Mouse (Mus musculus): ENCODE data around the gene Pate2.

The Pate2 gene

GRCm38 (mm10) chr9:35569571-35570534 is at the start of gene Pate2, which contains the start of gene Hyls1:
Pate2 (plus strand) TSS chr9:35570284.
Hyls1 (minus strand) TSS chr9:35570398.
- peak; percentile 96 for DNase-seq

- DNase-seq, result no peak
These were observed 49.3 kb upstream of the Pate2 start for GRCm38 (mm10) chr9:35520631-35521348.

- no peak for DNase-seq
These were observed 47.8 kb upstream of the Pate2 start for GRCm38 (mm10) chr9:35522241-35522640.

- no peak for DNase-seq
These were observed 47.1 kb upstream of the Pate2 start for GRCm38 (mm10) chr9:35522821-35523515.

GRCm38 (mm10) chr9:35523541-35523940 is 46.5 kb upstream of the Pate2 start:
- DNase-seq, result no peak

- DNase-seq, result peak; percentile 74
These were observed 46.1 kb upstream of the Pate2 start for GRCm38 (mm10) chr9:35523941-35524411.

GRCm38 (mm10) chr9:35529141-35529540 is 40.9 kb upstream of the Pate2 start:
- no peak for DNase-seq

- no peak for DNase-seq
These were observed 40.3 kb upstream of the Pate2 start for GRCm38 (mm10) chr9:35529796-35530195.

GRCm38 (mm10) chr9:35533266-35533665 is 36.8 kb upstream of the Pate2 start:
- DNase-seq, result peak; percentile 11

- peak; percentile 51 for DNase-seq
These were observed 35.0 kb upstream of the Pate2 start for GRCm38 (mm10) chr9:35535110-35535509.

- no peak for DNase-seq
These were observed 34.2 kb upstream of the Pate2 start for GRCm38 (mm10) chr9:35535876-35536275.

GRCm38 (mm10) chr9:35539001-35539750 is 30.9 kb upstream of the Pate2 start:
- DNase-seq, result no peak

- no peak for DNase-seq
These were observed 29.1 kb upstream of the Pate2 start for GRCm38 (mm10) chr9:35541024-35541423.

GRCm38 (mm10) chr9:35541488-35541887 is 28.6 kb upstream of the Pate2 start:
- DNase-seq, result peak; percentile 76

GRCm38 (mm10) chr9:35541941-35542340 is 28.1 kb upstream of the Pate2 start:
- no peak for DNase-seq

GRCm38 (mm10) chr9:35543099-35543860 is 26.8 kb upstream of the Pate2 start:
- DNase-seq, result no peak

- no peak for DNase-seq
These were observed 25.4 kb upstream of the Pate2 start for GRCm38 (mm10) chr9:35544666-35545065.

- peak; percentile 0 for DNase-seq
These were observed 24.4 kb upstream of the Pate2 start for GRCm38 (mm10) chr9:35545704-35546103.

- no peak for DNase-seq
These were observed 23.3 kb upstream of the Pate2 start for GRCm38 (mm10) chr9:35546745-35547144.

- no peak for DNase-seq
These were observed 21.6 kb upstream of the Pate2 start for GRCm38 (mm10) chr9:35548455-35548854.

- DNase-seq, result peak; percentile 31
These were observed 13.5 kb upstream of the Pate2 start for GRCm38 (mm10) chr9:35556494-35557102.

All from kidney, postnatal 14 days (tissue).